Mouse (Mus musculus) spleen, adult 2 months (tissue): ENCODE measurements around the gene Zfp281.

Source experiments
- CTCF ChIP-seq: fragments of 200-500 bp; IDR thresholded peaks from 2 replicates; pipeline ENCODE4 v1.5.1; 2011; ENCODE audit warnings: mild to moderate bottlenecking, inconsistent platforms; ENCODE audit not compliant: insufficient read depth, insufficient read length, insufficient replicate concordance; ENCODE audit errors: extremely low read depth
- POLR2A ChIP-seq: fragments of 200-500 bp; IDR thresholded peaks from 2 replicates; pipeline ENCODE4 v1.6.1; 2011; ENCODE audit warnings: low read depth, low read length, inconsistent platforms

- TF ChIP-seq CTCF (no peak), POLR2A (no peak)
These were observed 16.1 kb upstream of the Zfp281 start for GRCm38 (mm10) chr1:136608339-136609261.
